Mouse (Mus musculus): Measurements from ENCODE around the gene Cecr2. TPM values are rescaled to one million over a fixed set of nuclear protein-coding genes. Genes with fewer than 3 reads are reported as not detected.
A peak's percentile ranks its signal among the peaks of the same experiment; 100 is the strongest.

The Cecr2 gene
- polyA plus RNA-seq, 2 experiments, result 6.2 to 7.1 TPM

GRCm38 (mm10) chr6:120708759-120709158 is 42.6 kb downstream of the Cecr2 start:
- Histone ChIP-seq H3K36me3 (replicated peaks; ENCODE audit: control insufficient read depth, insufficient read depth, low read depth) (no peaks in the 10 kb centered on the region), H3K27me3 (ENCODE audit: control insufficient read depth, insufficient read depth, low read length) (no peaks in the 10 kb centered on the region), H3K9ac (replicated peaks) (no peak overlapping the region), H3K4me3 (ENCODE audit: insufficient read depth in 1 of 2, low read depth in 2 of 2, low read length in 2 of 2) (no peak overlapping the region), H3K4me1 (replicated peaks; ENCODE audit: control insufficient read depth in 2 of 2, insufficient read depth in 2 of 2, low read length in 1 of 2) (0 out of 4 replicates have a peak, but pooled peaks cover 0 to 5% of the 10 kb centered on the region in 2 experiments), H3K27ac (no peak overlapping the region), H3K4me2 (ENCODE audit: low read depth) (no peak overlapping the region), H3K9me3 (ENCODE audit: control insufficient read depth, low read length) (no peaks in the 10 kb centered on the region)
- ATAC-seq (ENCODE audit: insufficient read depth) (no peak), DNase-seq (ENCODE audit: low read depth in 3 of 3, low spot score in 3 of 3) (no peak)
- WGBS (ENCODE audit: insufficient replicate concordance), result 59% methylated on average over 1 of the region's 1 CpGs
- TF ChIP-seq CTCF (IDR thresholded peaks at IDR 0.05; ENCODE audit: low read depth) (no peak), EP300 (IDR thresholded peaks at IDR 0.05; ENCODE audit: low read depth) (no peak)

- 0 out of 4 replicates have a peak, but pooled peaks cover 0 to 3% of the 10 kb centered on the region in 2 experiments for H3K4me1 ChIP-seq (replicated peaks; ENCODE audit: control insufficient read depth in 2 of 2, insufficient read depth in 2 of 2, low read length in 1 of 2)
- no peaks in the 10 kb centered on the region for H3K9me3 ChIP-seq (ENCODE audit: control insufficient read depth, low read length)
- no peak for DNase-seq (ENCODE audit: low read depth in 3 of 3, low spot score in 3 of 3)
- no peak overlapping the region for H3K4me3 ChIP-seq (ENCODE audit: insufficient read depth in 1 of 2, low read depth in 2 of 2, low read length in 2 of 2)
- H3K27ac ChIP-seq, result no peak overlapping the region
- H3K9ac ChIP-seq (replicated peaks), result no peak overlapping the region
- H3K36me3 ChIP-seq (replicated peaks; ENCODE audit: control insufficient read depth, insufficient read depth, low read depth), result no peaks in the 10 kb centered on the region
- 82% methylated on average over 3 of the region's 3 CpGs for WGBS (ENCODE audit: insufficient replicate concordance)
- no peak overlapping the region for H3K4me2 ChIP-seq (ENCODE audit: low read depth)
- no peak for TF ChIP-seq EP300 (IDR thresholded peaks at IDR 0.05; ENCODE audit: low read depth)
- no peak for TF ChIP-seq CTCF (IDR thresholded peaks at IDR 0.05; ENCODE audit: low read depth)
- no peaks in the 10 kb centered on the region for H3K27me3 ChIP-seq (ENCODE audit: control insufficient read depth, insufficient read depth, low read length)
- ATAC-seq (ENCODE audit: insufficient read depth), result no peak
Measured at GRCm38 (mm10) chr6:120714806-120715205, 48.6 kb downstream of the Cecr2 start.

- Histone ChIP-seq H3K4me1 (replicated peaks; ENCODE audit: control insufficient read depth in 2 of 2, insufficient read depth in 2 of 2, low read length in 1 of 2) (0 out of 4 replicates have a peak, but pooled peaks cover 0 to 3% of the 10 kb centered on the region in 2 experiments), H3K36me3 (replicated peaks; ENCODE audit: control insufficient read depth, insufficient read depth, low read depth) (no peaks in the 10 kb centered on the region), H3K4me3 (ENCODE audit: insufficient read depth in 1 of 2, low read depth in 2 of 2, low read length in 2 of 2) (no peak overlapping the region), H3K27ac (no peak overlapping the region), H3K9me3 (ENCODE audit: control insufficient read depth, low read length) (no peaks in the 10 kb centered on the region), H3K9ac (replicated peaks) (no peak overlapping the region), H3K4me2 (ENCODE audit: low read depth) (no peak overlapping the region), H3K27me3 (ENCODE audit: control insufficient read depth, insufficient read depth, low read length) (no peaks in the 10 kb centered on the region)
- WGBS (ENCODE audit: insufficient replicate concordance), result 80% methylated on average over 5 of the region's 5 CpGs
- no peak for TF ChIP-seq EP300 (IDR thresholded peaks at IDR 0.05; ENCODE audit: low read depth)
- 0 out of 2 replicates have a peak, but pooled peaks have one; percentile 21 for TF ChIP-seq CTCF (IDR thresholded peaks at IDR 0.05; ENCODE audit: low read depth)
- DNase-seq (ENCODE audit: low read depth in 3 of 3, low spot score in 3 of 3) (no peak), ATAC-seq (ENCODE audit: insufficient read depth) (no peak)
Measured at GRCm38 (mm10) chr6:120715227-120715626, 49.1 kb downstream of the Cecr2 start.

- 0 out of 4 replicates have a peak, but pooled peaks cover 0 to 3% of the 10 kb centered on the region in 2 experiments for H3K4me1 ChIP-seq (replicated peaks; ENCODE audit: control insufficient read depth in 2 of 2, insufficient read depth in 2 of 2, low read length in 1 of 2)
- H3K36me3 ChIP-seq (replicated peaks; ENCODE audit: control insufficient read depth, insufficient read depth, low read depth), result no peaks in the 10 kb centered on the region
- DNase-seq (ENCODE audit: low read depth in 3 of 3, low spot score in 3 of 3) (no peak), ATAC-seq (ENCODE audit: insufficient read depth) (no peak)
- no peaks in the 10 kb centered on the region for H3K9me3 ChIP-seq (ENCODE audit: control insufficient read depth, low read length)
- H3K4me3 ChIP-seq (ENCODE audit: insufficient read depth in 1 of 2, low read depth in 2 of 2, low read length in 2 of 2), result no peak overlapping the region
- no peak overlapping the region for H3K27ac ChIP-seq
- no peak for TF ChIP-seq EP300 (IDR thresholded peaks at IDR 0.05; ENCODE audit: low read depth)
- TF ChIP-seq CTCF (IDR thresholded peaks at IDR 0.05; ENCODE audit: low read depth), result no peak
- H3K27me3 ChIP-seq (ENCODE audit: control insufficient read depth, insufficient read depth, low read length), result no peaks in the 10 kb centered on the region
- H3K9ac ChIP-seq (replicated peaks), result no peak overlapping the region
- H3K4me2 ChIP-seq (ENCODE audit: low read depth), result no peak overlapping the region
Measured at GRCm38 (mm10) chr6:120715851-120716250, 49.7 kb downstream of the Cecr2 start.

- 34% methylated on average over 4 of the region's 4 CpGs for WGBS (ENCODE audit: insufficient replicate concordance)
- 0 out of 4 replicates have a peak, but pooled peaks cover 0 to 3% of the 10 kb centered on the region in 2 experiments for H3K4me1 ChIP-seq (replicated peaks; ENCODE audit: control insufficient read depth in 2 of 2, insufficient read depth in 2 of 2, low read length in 1 of 2)
Measured at GRCm38 (mm10) chr6:120716531-120716984, 50.4 kb downstream of the Cecr2 start.

More at GRCm38 (mm10) chr6:120716531-120716984, 50.4 kb downstream of the Cecr2 start:
- Histone ChIP-seq H3K9ac (replicated peaks) (no peak overlapping the region), H3K36me3 (replicated peaks; ENCODE audit: control insufficient read depth, insufficient read depth, low read depth) (no peaks in the 10 kb centered on the region), H3K27ac (no peak overlapping the region), H3K27me3 (ENCODE audit: control insufficient read depth, insufficient read depth, low read length) (no peaks in the 10 kb centered on the region), H3K9me3 (ENCODE audit: control insufficient read depth, low read length) (no peaks in the 10 kb centered on the region), H3K4me3 (ENCODE audit: insufficient read depth in 1 of 2, low read depth in 2 of 2, low read length in 2 of 2) (no peak overlapping the region), H3K4me2 (ENCODE audit: low read depth) (no peak overlapping the region)
- ATAC-seq (ENCODE audit: insufficient read depth), result no peak
- TF ChIP-seq CTCF (IDR thresholded peaks at IDR 0.05; ENCODE audit: low read depth) (no peak), EP300 (IDR thresholded peaks at IDR 0.05; ENCODE audit: low read depth) (no peak)
- no peak for DNase-seq (ENCODE audit: low read depth in 3 of 3, low spot score in 3 of 3)
